Mouse (Mus musculus): Measurements from ENCODE around the gene Ccdc73. TPM values are rescaled to one million over a fixed set of nuclear protein-coding genes. Genes with fewer than 3 reads are reported as not detected.
"Not testable (repeated sequence)": the region's sequence is repeated elsewhere in the genome, so short reads cannot be mapped to it uniquely, and the experiment has no call there.

Gene Ccdc73
- polyA plus RNA-seq, 1 experiment from 2014 or later = 9.3 TPM

- ATAC-seq = peak; percentile 100
- Histone ChIP-seq H3K9ac (peak within 1 kb of the TSS; percentile 90), H3K4me2 (peak within 1 kb of the TSS; percentile 87), H3K27ac (peak within 1 kb of the TSS; percentile 81), H3K36me3 (ENCODE audit: poor library complexity, severe bottlenecking) (peaks cover 21% of the 10 kb centered on the region), H3K9me3 (replicated peaks) (no peaks in the 10 kb centered on the region), H3K27me3 (no peaks in the 10 kb centered on the region), H3K4me3 (peak within 1 kb of the TSS; percentile 95), H3K4me1 (peaks cover 23% of the 10 kb centered on the region)
- 0% methylated on average over 23 of the region's 25 CpGs for WGBS
Observed at GRCm38 (mm10) chr2:105016967-105017287, 149.3 kb downstream of the Ccdc73 start, which contains the start of gene Eif3m. TSS of gene Eif3m (minus strand) at chr2:105017080.

GRCm38 (mm10) chr2:105017802-105018201 is 150.2 kb downstream of the Ccdc73 start:
- peaks cover 23% of the 10 kb centered on the region for H3K4me1 ChIP-seq
- peak overlapping the region; percentile 87; the same call in 1 of the 2 replicates for H3K4me2 ChIP-seq
- H3K36me3 ChIP-seq (ENCODE audit: poor library complexity, severe bottlenecking) = peaks cover 12% of the 10 kb centered on the region
- no peak overlapping the region for H3K4me3 ChIP-seq
- H3K9ac ChIP-seq = no peak overlapping the region; the same call in 1 of the 2 replicates
- H3K27ac ChIP-seq = no peak overlapping the region
- H3K27me3 ChIP-seq = no peaks in the 10 kb centered on the region
- H3K9me3 ChIP-seq (replicated peaks) = no peaks in the 10 kb centered on the region
- 83% methylated on average over 3 of the region's 3 CpGs for WGBS
- no peak for ATAC-seq

- ATAC-seq = no peak
- WGBS = 89% methylated on average over 1 of the region's 1 CpGs
- Histone ChIP-seq H3K9me3 (replicated peaks) (no peaks in the 10 kb centered on the region), H3K9ac (no peak overlapping the region), H3K27me3 (no peaks in the 10 kb centered on the region), H3K27ac (no peak overlapping the region), H3K4me2 (no peak overlapping the region), H3K36me3 (ENCODE audit: poor library complexity, severe bottlenecking) (no peaks in the 10 kb centered on the region), H3K4me3 (no peak overlapping the region), H3K4me1 (peaks cover 23% of the 10 kb centered on the region)
Observed at GRCm38 (mm10) chr2:105019457-105019856, 151.9 kb downstream of the Ccdc73 start.

- Histone ChIP-seq H3K36me3 (ENCODE audit: poor library complexity, severe bottlenecking) (no peaks in the 10 kb centered on the region), H3K27ac (no peak overlapping the region), H3K4me2 (no peak overlapping the region), H3K4me1 (peaks cover 8% of the 10 kb centered on the region; the same call in 1 of the 2 replicates), H3K4me3 (no peak overlapping the region), H3K27me3 (no peaks in the 10 kb centered on the region), H3K9ac (no peak overlapping the region), H3K9me3 (replicated peaks) (no peaks in the 10 kb centered on the region)
- WGBS = 88% methylated on average over 12 of the region's 12 CpGs
- ATAC-seq = no peak
Observed at GRCm38 (mm10) chr2:105021256-105021655, 153.7 kb downstream of the Ccdc73 start.

GRCm38 (mm10) chr2:105021836-105022235 is 154.2 kb downstream of the Ccdc73 start:
- no peaks in the 10 kb centered on the region for H3K36me3 ChIP-seq (ENCODE audit: poor library complexity, severe bottlenecking)
- no peaks in the 10 kb centered on the region for H3K27me3 ChIP-seq
- no peak overlapping the region for H3K4me2 ChIP-seq
- H3K9me3 ChIP-seq (replicated peaks) = no peaks in the 10 kb centered on the region
- no peak overlapping the region for H3K27ac ChIP-seq
- no peak overlapping the region for H3K4me3 ChIP-seq
- no peak for ATAC-seq
- H3K9ac ChIP-seq = no peak overlapping the region
- peaks cover 8% of the 10 kb centered on the region; the same call in 1 of the 2 replicates for H3K4me1 ChIP-seq
- WGBS = 91% methylated on average over 2 of the region's 2 CpGs

- Histone ChIP-seq H3K4me3 (no peak overlapping the region), H3K36me3 (ENCODE audit: poor library complexity, severe bottlenecking) (no peaks in the 10 kb centered on the region), H3K4me2 (no peak overlapping the region), H3K4me1 (no peaks in the 10 kb centered on the region), H3K9ac (no peak overlapping the region), H3K27me3 (no peaks in the 10 kb centered on the region), H3K9me3 (replicated peaks) (no peaks in the 10 kb centered on the region), H3K27ac (no peak overlapping the region)
- WGBS = 84% methylated on average over 6 of the region's 6 CpGs
- no peak for ATAC-seq
Observed at GRCm38 (mm10) chr2:105023031-105023615, 155.5 kb downstream of the Ccdc73 start.

GRCm38 (mm10) chr2:105023815-105024214 is 156.2 kb downstream of the Ccdc73 start:
- no peaks in the 10 kb centered on the region for H3K36me3 ChIP-seq (ENCODE audit: poor library complexity, severe bottlenecking)
- no peak overlapping the region for H3K4me2 ChIP-seq
- 82% methylated on average over 4 of the region's 4 CpGs for WGBS
- H3K27me3 ChIP-seq = no peaks in the 10 kb centered on the region
- no peak overlapping the region for H3K9ac ChIP-seq
- no peaks in the 10 kb centered on the region for H3K9me3 ChIP-seq (replicated peaks)
- H3K4me3 ChIP-seq = no peak overlapping the region
- no peak overlapping the region for H3K27ac ChIP-seq
- H3K4me1 ChIP-seq = no peaks in the 10 kb centered on the region
- no peak for ATAC-seq

GRCm38 (mm10) chr2:105025610-105026009 is 158.0 kb downstream of the Ccdc73 start:
- H3K36me3 ChIP-seq (ENCODE audit: poor library complexity, severe bottlenecking); ATAC-seq; H3K9me3 ChIP-seq (replicated peaks); H3K27me3 ChIP-seq; H3K9ac ChIP-seq; H3K4me2 ChIP-seq; H3K4me3 ChIP-seq; H3K27ac ChIP-seq; H3K4me1 ChIP-seq: not testable (repeated sequence)
- WGBS = 85% methylated on average over 12 of the region's 12 CpGs

GRCm38 (mm10) chr2:105026950-105027695 is 159.5 kb downstream of the Ccdc73 start:
- Histone ChIP-seq H3K4me3 (no peak overlapping the region), H3K27me3 (no peaks in the 10 kb centered on the region), H3K4me1 (no peaks in the 10 kb centered on the region), H3K27ac (no peak overlapping the region), H3K9ac (no peak overlapping the region), H3K9me3 (replicated peaks) (no peaks in the 10 kb centered on the region), H3K36me3 (ENCODE audit: poor library complexity, severe bottlenecking) (no peaks in the 10 kb centered on the region), H3K4me2 (no peak overlapping the region)
- no peak for ATAC-seq
- WGBS = 82% methylated on average over 22 of the region's 22 CpGs

- no peak for ATAC-seq
- Histone ChIP-seq H3K9ac (no peak overlapping the region), H3K9me3 (replicated peaks) (no peaks in the 10 kb centered on the region), H3K27ac (no peak overlapping the region), H3K4me2 (no peak overlapping the region), H3K4me3 (no peak overlapping the region), H3K4me1 (no peaks in the 10 kb centered on the region), H3K27me3 (no peaks in the 10 kb centered on the region), H3K36me3 (ENCODE audit: poor library complexity, severe bottlenecking) (no peaks in the 10 kb centered on the region)
- 82% methylated on average over 5 of the region's 5 CpGs for WGBS
Observed at GRCm38 (mm10) chr2:105028806-105029205, 161.2 kb downstream of the Ccdc73 start.

GRCm38 (mm10) chr2:105030505-105030904 is 162.9 kb downstream of the Ccdc73 start:
- WGBS = 90% methylated on average over 5 of the region's 5 CpGs
- no peaks in the 10 kb centered on the region for H3K9me3 ChIP-seq (replicated peaks)
- no peaks in the 10 kb centered on the region for H3K27me3 ChIP-seq
- H3K27ac ChIP-seq = no peak overlapping the region
- H3K4me3 ChIP-seq = no peak overlapping the region
- ATAC-seq = no peak
- peaks cover 4% of the 10 kb centered on the region for H3K4me1 ChIP-seq
- no peaks in the 10 kb centered on the region for H3K36me3 ChIP-seq (ENCODE audit: poor library complexity, severe bottlenecking)
- H3K9ac ChIP-seq = no peak overlapping the region
- no peak overlapping the region for H3K4me2 ChIP-seq

GRCm38 (mm10) chr2:105034084-105034483 is 166.5 kb downstream of the Ccdc73 start:
- Histone ChIP-seq H3K4me2 (no peak overlapping the region), H3K27ac (no peak overlapping the region), H3K9me3 (replicated peaks) (no peaks in the 10 kb centered on the region), H3K4me1 (peaks cover 13% of the 10 kb centered on the region), H3K36me3 (ENCODE audit: poor library complexity, severe bottlenecking) (no peaks in the 10 kb centered on the region), H3K27me3 (no peaks in the 10 kb centered on the region), H3K9ac (no peak overlapping the region), H3K4me3 (no peak overlapping the region)
- WGBS = 48% methylated on average over 3 of the region's 3 CpGs
- ATAC-seq = no peak

All from forebrain, embryonic 13.5 days (tissue).